Mouse (Mus musculus): Measurements from ENCODE around the gene Masp1.

DNA sequence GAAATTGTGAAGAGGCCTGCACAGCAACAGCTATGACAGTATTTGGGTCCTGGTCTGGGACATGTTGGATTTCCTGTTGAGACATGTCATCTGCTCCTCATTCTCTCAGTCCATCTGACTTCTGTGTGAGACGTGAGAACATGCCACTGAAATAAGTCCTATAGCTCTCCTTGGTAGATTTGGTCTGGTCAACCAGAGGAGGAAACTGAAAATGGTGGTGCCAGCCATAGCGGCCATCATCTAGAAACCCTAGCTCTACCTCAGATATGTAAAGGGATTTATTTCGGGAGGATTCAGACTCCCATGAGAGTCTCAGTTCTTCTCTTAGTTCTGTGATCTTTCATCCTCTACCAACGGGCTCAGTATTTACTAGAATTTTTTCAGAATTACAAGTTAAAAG is 45.0 kb downstream of the Masp1 start:
- TF ChIP-seq POLR2A (IDR thresholded peaks at IDR 0.05; ENCODE audit: insufficient read length, low read depth) (no peak), MAX (IDR thresholded peaks at IDR 0.05; ENCODE audit: low read depth) (no peak)
